Mouse (Mus musculus): ENCODE measurements around the gene Hes7. TPM values are rescaled to one million over a fixed set of nuclear protein-coding genes. Genes with fewer than 3 reads are reported as not detected.
A peak's percentile ranks its signal among the peaks of the same experiment; 100 is the strongest.

Gene Hes7
- polyA plus RNA-seq, 1 experiment, result 0.44 TPM

- no peak overlapping the region for H3K27ac ChIP-seq (ENCODE audit: insufficient read depth, low read length)
- no peaks in the 10 kb centered on the region for H3K36me3 ChIP-seq (ENCODE audit: control insufficient read depth, insufficient read depth, low read length)
- no peak for TF ChIP-seq CTCF (IDR thresholded peaks at IDR 0.05; ENCODE audit: extremely low read depth, insufficient read depth, insufficient read length, insufficient replicate concordance)
- no peak for TF ChIP-seq POLR2A (IDR thresholded peaks at IDR 0.05; ENCODE audit: low read depth, low read length)
- peak; percentile 64 to 65 for DNase-seq (ENCODE audit: low read depth in 1 of 2, low spot score in 2 of 2)
- peaks cover 9% of the 10 kb centered on the region; the same call in 1 of the 2 replicates for H3K4me1 ChIP-seq (ENCODE audit: control insufficient read depth, insufficient read depth, insufficient read length)
- H3K27me3 ChIP-seq (ENCODE audit: control insufficient read depth, insufficient read depth, low read length), result no peaks in the 10 kb centered on the region
- H3K4me3 ChIP-seq (ENCODE audit: extremely low read depth, insufficient read depth, insufficient read length), result no peak overlapping the region
- WGBS, result 23% methylated on average over 5 of the region's 5 CpGs
Measured at GRCm38 (mm10) chr11:69078805-69079438, 41.3 kb upstream of the Hes7 start.

- WGBS, result 85% methylated on average over 15 of the region's 15 CpGs
Measured at GRCm38 (mm10) chr11:69080102-69080854, 39.9 kb upstream of the Hes7 start.

GRCm38 (mm10) chr11:69080855-69081222 is 39.4 kb upstream of the Hes7 start:
- TF ChIP-seq CTCF (IDR thresholded peaks at IDR 0.05; ENCODE audit: extremely low read depth, insufficient read depth, insufficient read length, insufficient replicate concordance) (no peak), POLR2A (IDR thresholded peaks at IDR 0.05; ENCODE audit: low read depth, low read length) (no peak)
- Histone ChIP-seq H3K4me1 (ENCODE audit: control insufficient read depth, insufficient read depth, insufficient read length) (peaks cover 9% of the 10 kb centered on the region; the same call in 1 of the 2 replicates), H3K4me3 (ENCODE audit: extremely low read depth, insufficient read depth, insufficient read length) (no peak overlapping the region), H3K36me3 (ENCODE audit: control insufficient read depth, insufficient read depth, low read length) (no peaks in the 10 kb centered on the region), H3K27ac (ENCODE audit: insufficient read depth, low read length) (no peak overlapping the region), H3K27me3 (ENCODE audit: control insufficient read depth, insufficient read depth, low read length) (no peaks in the 10 kb centered on the region)
- DNase-seq (ENCODE audit: low read depth in 1 of 2, low spot score in 2 of 2), result no peak
- WGBS, result 92% methylated on average over 8 of the region's 8 CpGs

More at GRCm38 (mm10) chr11:69080102-69080854, 39.9 kb upstream of the Hes7 start:
- Histone ChIP-seq H3K4me1 (ENCODE audit: control insufficient read depth, insufficient read depth, insufficient read length) (peaks cover 9% of the 10 kb centered on the region; the same call in 1 of the 2 replicates), H3K27ac (ENCODE audit: insufficient read depth, low read length) (no peak overlapping the region), H3K4me3 (ENCODE audit: extremely low read depth, insufficient read depth, insufficient read length) (no peak overlapping the region), H3K36me3 (ENCODE audit: control insufficient read depth, insufficient read depth, low read length) (no peaks in the 10 kb centered on the region), H3K27me3 (ENCODE audit: control insufficient read depth, insufficient read depth, low read length) (no peaks in the 10 kb centered on the region)
- no peak for TF ChIP-seq CTCF (IDR thresholded peaks at IDR 0.05; ENCODE audit: extremely low read depth, insufficient read depth, insufficient read length, insufficient replicate concordance)
- no peak for TF ChIP-seq POLR2A (IDR thresholded peaks at IDR 0.05; ENCODE audit: low read depth, low read length)
- no peak for DNase-seq (ENCODE audit: low read depth in 1 of 2, low spot score in 2 of 2)

GRCm38 (mm10) chr11:69081613-69082012 is 38.6 kb upstream of the Hes7 start:
- H3K36me3 ChIP-seq (ENCODE audit: control insufficient read depth, insufficient read depth, low read length), result no peaks in the 10 kb centered on the region
- no peak overlapping the region for H3K4me3 ChIP-seq (ENCODE audit: extremely low read depth, insufficient read depth, insufficient read length)
- H3K27me3 ChIP-seq (ENCODE audit: control insufficient read depth, insufficient read depth, low read length), result no peaks in the 10 kb centered on the region
- no peak for DNase-seq (ENCODE audit: low read depth in 1 of 2, low spot score in 2 of 2)
- H3K4me1 ChIP-seq (ENCODE audit: control insufficient read depth, insufficient read depth, insufficient read length), result peaks cover 9% of the 10 kb centered on the region; the same call in 1 of the 2 replicates
- 65% methylated on average over 7 of the region's 7 CpGs for WGBS
- no peak overlapping the region for H3K27ac ChIP-seq (ENCODE audit: insufficient read depth, low read length)
- no peak for TF ChIP-seq CTCF (IDR thresholded peaks at IDR 0.05; ENCODE audit: extremely low read depth, insufficient read depth, insufficient read length, insufficient replicate concordance)
- TF ChIP-seq POLR2A (IDR thresholded peaks at IDR 0.05; ENCODE audit: low read depth, low read length), result no peak

GRCm38 (mm10) chr11:69085608-69086007 is 34.6 kb upstream of the Hes7 start:
- Histone ChIP-seq H3K36me3 (ENCODE audit: control insufficient read depth, insufficient read depth, low read length) (peaks cover 8% of the 10 kb centered on the region), H3K27me3 (ENCODE audit: control insufficient read depth, insufficient read depth, low read length) (no peaks in the 10 kb centered on the region)
- WGBS, result 74% methylated on average over 6 of the region's 6 CpGs

GRCm38 (mm10) chr11:69086390-69086789 is 33.8 kb upstream of the Hes7 start:
- WGBS, result 82% methylated on average over 6 of the region's 6 CpGs
- H3K4me3 ChIP-seq (ENCODE audit: extremely low read depth, insufficient read depth, insufficient read length), result no peak overlapping the region
- no peaks in the 10 kb centered on the region for H3K27me3 ChIP-seq (ENCODE audit: control insufficient read depth, insufficient read depth, low read length)
- peaks cover 11% of the 10 kb centered on the region; the same call in 1 of the 2 replicates for H3K4me1 ChIP-seq (ENCODE audit: control insufficient read depth, insufficient read depth, insufficient read length)
- TF ChIP-seq CTCF (IDR thresholded peaks at IDR 0.05; ENCODE audit: extremely low read depth, insufficient read depth, insufficient read length, insufficient replicate concordance), result no peak
- TF ChIP-seq POLR2A (IDR thresholded peaks at IDR 0.05; ENCODE audit: low read depth, low read length), result no peak
- no peak for DNase-seq (ENCODE audit: low read depth in 1 of 2, low spot score in 2 of 2)
- no peak overlapping the region for H3K27ac ChIP-seq (ENCODE audit: insufficient read depth, low read length)
- peaks cover 8% of the 10 kb centered on the region for H3K36me3 ChIP-seq (ENCODE audit: control insufficient read depth, insufficient read depth, low read length)

More at GRCm38 (mm10) chr11:69085608-69086007, 34.6 kb upstream of the Hes7 start:
- H3K4me3 ChIP-seq (ENCODE audit: extremely low read depth, insufficient read depth, insufficient read length), result no peak overlapping the region
- H3K4me1 ChIP-seq (ENCODE audit: control insufficient read depth, insufficient read depth, insufficient read length), result peaks cover 11% of the 10 kb centered on the region; the same call in 1 of the 2 replicates
- H3K27ac ChIP-seq (ENCODE audit: insufficient read depth, low read length), result no peak overlapping the region
- TF ChIP-seq POLR2A (IDR thresholded peaks at IDR 0.05; ENCODE audit: low read depth, low read length), result no peak
- TF ChIP-seq CTCF (IDR thresholded peaks at IDR 0.05; ENCODE audit: extremely low read depth, insufficient read depth, insufficient read length, insufficient replicate concordance), result no peak
- DNase-seq (ENCODE audit: low read depth in 1 of 2, low spot score in 2 of 2), result no peak
